Comparison of ENCODE assay signal across 8 mouse cellular contexts in the genomic region with DNA sequence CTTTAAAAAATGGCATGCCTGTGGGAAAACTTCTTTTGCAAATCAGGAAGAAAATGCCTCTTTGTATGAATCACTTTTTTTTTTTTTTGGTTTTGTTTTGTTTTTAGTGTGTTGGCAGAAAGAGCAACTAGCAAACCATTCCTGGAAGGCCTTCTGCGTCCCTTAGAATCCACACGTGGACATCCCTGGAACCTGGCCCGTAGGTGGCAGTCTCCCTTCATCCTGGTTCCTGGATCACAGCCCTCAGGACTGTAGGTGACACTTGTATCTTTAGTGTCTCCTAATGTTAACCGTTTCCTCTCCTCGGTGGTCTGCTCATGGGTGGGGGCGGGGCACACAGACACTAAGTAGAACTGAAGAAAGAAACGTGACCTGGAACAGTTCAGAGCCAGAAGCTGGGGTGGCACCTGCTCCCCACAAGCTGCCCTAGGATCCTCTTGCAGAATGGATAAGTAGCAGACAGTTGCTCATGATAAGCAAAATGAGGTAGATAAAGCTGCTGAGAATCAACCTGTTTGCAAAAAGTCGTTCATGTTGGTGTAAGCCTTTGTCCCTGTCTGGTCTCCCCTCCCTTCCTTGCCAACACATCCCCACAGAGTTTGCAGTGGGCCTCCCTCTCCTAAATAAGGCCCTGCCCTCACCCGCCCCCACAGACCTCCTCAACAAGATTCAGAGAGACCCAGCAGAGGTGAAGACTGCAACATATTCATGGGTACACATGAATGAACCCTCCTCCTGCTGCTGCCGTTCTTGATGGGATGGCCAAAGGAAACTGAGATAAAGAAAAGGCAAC. TPM values are rescaled to one million over a fixed set of nuclear protein-coding genes. Genes with fewer than 3 reads are reported as not detected.
DNase-seq lines count a peak whose midpoint lies in the region; ATAC-seq lines count a peak whose summit lies in the region.

No protein-coding gene starts in this region.

- H3K4me1 ChIP-seq in limb, embryonic 10.5 days, result peaks cover 33% of the 10 kb centered on the region
- peaks cover 12% of the 10 kb centered on the region for H3K4me1 ChIP-seq in midbrain, embryonic 15.5 days

- peak overlapping the region; percentile 36; the same call in 1 of the 2 replicates for H3K27ac ChIP-seq in limb, embryonic 10.5 days
- H3K27ac ChIP-seq in midbrain, embryonic 15.5 days, result no peak overlapping the region

- no peaks in the 10 kb centered on the region for H3K36me3 ChIP-seq in limb, embryonic 10.5 days
- H3K36me3 ChIP-seq in midbrain, embryonic 15.5 days (replicated peaks), result no peaks in the 10 kb centered on the region

- whole genome bisulfite sequencing in limb, embryonic 10.5 days, result 23% methylated on average over 10 of the region's 10 CpGs
- 20% methylated on average over 10 of the region's 10 CpGs for WGBS in midbrain, embryonic 15.5 days

- no peaks in the 10 kb centered on the region for H3K27me3 ChIP-seq in limb, embryonic 10.5 days (ENCODE audit: low read depth, poor library complexity, severe bottlenecking)
- no peaks in the 10 kb centered on the region for H3K27me3 ChIP-seq in midbrain, embryonic 15.5 days (replicated peaks)

- DNase-seq in 416B (ENCODE audit: low read depth) (peak; percentile 62), MN1 (ENCODE audit: low spot score) (peak; percentile 76)
- DNase-seq in cerebellum, postnatal 36 days, result peak; percentile 84 to 87
- DNase-seq in heart, postnatal 4 days, result peak; percentile 74
- no peak for DNase-seq in limb, embryonic 10.5 days (ENCODE audit: low spot score)
- DNase-seq in layer of hippocampus, adult 9-10 months (ENCODE audit: low spot score), result no peak
- no peak for DNase-seq in layer of hippocampus, postnatal 36 days

- no peak overlapping the region for H3K9ac ChIP-seq in midbrain, embryonic 15.5 days

- no peak overlapping the region; the same call in 1 of the 2 replicates for H3K4me2 ChIP-seq in midbrain, embryonic 15.5 days

- peak; percentile 44 for ATAC-seq in midbrain, embryonic 15.5 days (replicated peaks)

- no peaks in the 10 kb centered on the region for H3K9me3 ChIP-seq in limb, embryonic 10.5 days (replicated peaks)
- H3K9me3 ChIP-seq in midbrain, embryonic 15.5 days, result no peaks in the 10 kb centered on the region

- no peak overlapping the region for H3K4me3 ChIP-seq in limb, embryonic 10.5 days
- H3K4me3 ChIP-seq in midbrain, embryonic 15.5 days, result no peak overlapping the region

RNA-seq across cellular contexts. Expression of a gene that starts 52.6 kb away (rescaled TPM):
- total RNA-seq in heart, postnatal 4 days (2021), result 1 to 10 TPM; 1.2 to 1.6 TPM
- 1.5 and 3.4 TPM in 2 replicates for polyA plus RNA-seq in limb, embryonic 10.5 days (2016; fragmentation: Nextera tagmentation; extraction: Ambion mirVana)
- 11.3 and 11.9 TPM in 2 replicates for polyA plus RNA-seq in midbrain, embryonic 15.5 days (2015; fragmentation: Nextera tagmentation; extraction: Ambion mirVana)
- 1 to 10 TPM; 9.4 to 9.5 TPM for total RNA-seq in layer of hippocampus, postnatal 36 days (2021)

Comparison
In these comparisons a context has a peak if more than half of its experiments do, and no peak if none do; other contexts are left out.
1. DNase-seq: peak in 416B (single experiment), MN1 (single experiment), cerebellum, postnatal 36 days (2 of 2) and heart, postnatal 4 days (single experiment); none in limb, embryonic 10.5 days (single experiment), layer of hippocampus, adult 9-10 months (single experiment) and layer of hippocampus, postnatal 36 days (0 of 2).